Mouse (Mus musculus): Measurements from ENCODE around the gene Arl15. TPM values are rescaled to one million over a fixed set of nuclear protein-coding genes. Genes with fewer than 3 reads are reported as not detected.
A peak's percentile ranks its signal among the peaks of the same experiment; 100 is the strongest.

Arl15 gene
- total and polyA plus RNA-seq, 3 experiments, result 3.2 to 9.6 (median 9.1) TPM

DNA sequence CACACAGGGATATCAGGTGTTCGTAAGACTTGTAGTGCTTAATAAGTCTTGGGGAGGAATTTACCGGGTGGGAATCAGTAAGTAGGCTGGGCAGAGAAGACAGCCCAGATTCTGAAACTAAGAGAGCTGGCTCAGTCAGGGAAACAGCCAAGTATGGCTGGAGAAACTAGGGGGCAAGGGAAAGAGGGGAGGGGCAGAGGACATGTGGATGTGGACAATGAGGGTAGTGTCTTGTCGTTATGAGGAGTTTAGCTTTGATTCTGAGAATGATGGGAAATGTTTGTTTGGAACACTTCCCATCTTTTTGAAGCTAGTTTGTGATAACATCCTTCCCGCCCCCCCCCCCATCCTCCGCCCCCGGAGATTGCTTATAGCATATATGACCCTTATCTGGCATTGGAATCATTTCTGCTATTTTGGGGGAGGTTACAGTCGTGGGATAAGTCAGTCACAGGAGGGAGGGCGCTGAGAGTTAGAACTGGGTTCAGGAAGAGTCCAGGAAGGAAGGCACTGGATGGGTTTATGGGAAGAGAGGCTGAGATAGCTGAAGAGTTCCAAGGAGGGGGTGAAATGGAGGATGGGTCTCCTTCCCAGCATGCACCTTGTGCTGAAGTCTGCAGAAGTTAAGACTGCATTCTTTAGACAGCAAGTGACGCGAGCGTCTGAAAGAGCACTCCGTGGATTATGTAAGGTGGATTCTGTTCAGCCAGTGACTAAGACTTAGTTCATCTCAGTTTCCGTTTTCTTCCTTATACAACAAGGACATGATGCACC is 57.5 kb downstream of the Arl15 start:
- Histone ChIP-seq H3K79me2 (replicated peaks; ENCODE audit: control insufficient read depth, insufficient read depth, low read length) (no peaks in the 10 kb centered on the region), H3K36me3 (ENCODE audit: control insufficient read depth, insufficient read depth, low read length) (no peaks in the 10 kb centered on the region), H3K4me3 (no peak overlapping the region), H3K27me3 (ENCODE audit: control insufficient read depth, insufficient read depth, low read length) (no peaks in the 10 kb centered on the region), H3K27ac (no peak overlapping the region; the same call in 1 of the 2 replicates), H3K9ac (ENCODE audit: low read depth, low read length) (no peak overlapping the region), H3K4me1 (ENCODE audit: control insufficient read depth, insufficient read depth, low read length) (peaks cover 14% of the 10 kb centered on the region)
- intact Hi-C loops (cut with DNase I), result no loop called here
- TF ChIP-seq CTCF (IDR thresholded peaks at IDR 0.05), result no peak
- no peak for TF ChIP-seq EP300 (IDR thresholded peaks at IDR 0.05; ENCODE audit: insufficient read depth, low read depth, low read length)
- no peak for TF ChIP-seq POLR2A (IDR thresholded peaks at IDR 0.05; ENCODE audit: insufficient read depth, low read depth, low read length)
- no peak for DNase-seq
- whole genome bisulfite sequencing, result 55% methylated on average over 13 of the region's 13 CpGs

DNA sequence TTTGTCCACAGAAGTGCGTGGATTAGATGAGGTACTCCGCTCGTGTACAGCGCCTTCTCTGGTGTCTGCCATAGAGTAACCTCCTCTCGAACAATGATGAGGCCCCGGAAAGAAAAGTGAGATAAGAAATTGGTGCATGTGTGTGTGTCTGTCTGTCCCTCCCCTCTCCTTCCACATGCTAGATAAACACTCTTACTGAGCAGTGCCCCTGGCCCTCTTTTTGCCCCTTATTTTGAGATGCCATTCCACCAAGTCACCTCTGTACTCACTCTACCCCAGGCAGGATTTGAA is 58.0 kb downstream of the Arl15 start:
- intact Hi-C loops (cut with DNase I), result no loop called here
- WGBS, result 75% methylated on average over 6 of the region's 6 CpGs
- Histone ChIP-seq H3K4me1 (ENCODE audit: control insufficient read depth, insufficient read depth, low read length) (peaks cover 14% of the 10 kb centered on the region), H3K4me3 (no peak overlapping the region), H3K36me3 (ENCODE audit: control insufficient read depth, insufficient read depth, low read length) (no peaks in the 10 kb centered on the region), H3K9ac (ENCODE audit: low read depth, low read length) (no peak overlapping the region), H3K27ac (no peak overlapping the region; the same call in 1 of the 2 replicates), H3K79me2 (replicated peaks; ENCODE audit: control insufficient read depth, insufficient read depth, low read length) (no peaks in the 10 kb centered on the region), H3K27me3 (ENCODE audit: control insufficient read depth, insufficient read depth, low read length) (no peaks in the 10 kb centered on the region)
- TF ChIP-seq EP300 (IDR thresholded peaks at IDR 0.05; ENCODE audit: insufficient read depth, low read depth, low read length) (no peak), CTCF (IDR thresholded peaks at IDR 0.05) (no peak), POLR2A (IDR thresholded peaks at IDR 0.05; ENCODE audit: insufficient read depth, low read depth, low read length) (no peak)
- no peak for DNase-seq

GRCm38 (mm10) chr13:113854146-113854545 is 59.8 kb downstream of the Arl15 start:
- Histone ChIP-seq H3K4me1 (ENCODE audit: control insufficient read depth, insufficient read depth, low read length) (peaks cover 16% of the 10 kb centered on the region), H3K79me2 (replicated peaks; ENCODE audit: control insufficient read depth, insufficient read depth, low read length) (no peaks in the 10 kb centered on the region), H3K27me3 (ENCODE audit: control insufficient read depth, insufficient read depth, low read length) (no peaks in the 10 kb centered on the region), H3K4me3 (no peak overlapping the region), H3K27ac (peak overlapping the region; percentile 69; the same call in 1 of the 2 replicates), H3K36me3 (ENCODE audit: control insufficient read depth, insufficient read depth, low read length) (no peaks in the 10 kb centered on the region; the same call in 1 of the 2 replicates), H3K9ac (ENCODE audit: low read depth, low read length) (no peak overlapping the region)
- TF ChIP-seq EP300 (IDR thresholded peaks at IDR 0.05; ENCODE audit: insufficient read depth, low read depth, low read length) (no peak), POLR2A (IDR thresholded peaks at IDR 0.05; ENCODE audit: insufficient read depth, low read depth, low read length) (no peak), CTCF (IDR thresholded peaks at IDR 0.05) (no peak)
- intact Hi-C loops (cut with DNase I), result no loop called here
- DNase-seq, result no peak
- 79% methylated on average over 4 of the region's 4 CpGs for WGBS

DNA sequence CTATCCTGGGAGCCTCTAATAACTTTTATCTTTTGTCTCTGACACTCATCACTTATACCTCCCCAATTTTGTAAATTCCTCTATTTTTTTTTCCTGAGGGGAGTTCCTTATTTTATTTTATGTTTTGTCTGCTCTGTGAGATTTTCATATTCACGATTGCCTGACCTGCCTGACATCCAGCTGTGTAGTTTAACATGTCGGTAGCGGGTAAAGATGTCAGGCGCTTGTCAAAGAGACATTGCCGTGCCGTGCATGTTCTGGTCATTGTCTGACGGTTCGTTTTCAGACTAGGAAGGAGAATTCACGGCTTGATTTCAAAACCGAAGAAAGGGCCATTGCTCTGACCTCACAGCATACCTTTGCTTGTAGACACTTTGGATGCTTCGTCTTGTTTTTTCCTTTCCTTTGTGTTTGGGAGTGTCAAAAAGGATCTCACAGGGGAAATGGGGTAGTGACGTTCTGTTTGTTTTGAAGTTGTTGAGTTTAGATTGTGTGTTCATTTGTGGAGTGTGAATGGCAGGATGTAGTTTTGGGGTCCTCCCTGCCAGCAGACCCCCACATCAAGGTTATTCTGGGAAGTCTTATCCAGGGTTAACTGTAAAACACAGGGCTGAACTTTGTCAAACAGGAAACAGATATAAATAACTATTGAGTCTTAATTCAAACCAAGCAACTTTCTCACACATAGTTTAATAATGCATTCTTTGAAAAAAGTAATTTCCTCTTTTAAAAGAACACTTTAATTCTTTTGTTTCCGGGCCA is 60.4 kb downstream of the Arl15 start:
- Histone ChIP-seq H3K36me3 (ENCODE audit: control insufficient read depth, insufficient read depth, low read length) (no peaks in the 10 kb centered on the region; the same call in 1 of the 2 replicates), H3K27me3 (ENCODE audit: control insufficient read depth, insufficient read depth, low read length) (no peaks in the 10 kb centered on the region), H3K27ac (peak overlapping the region; percentile 69), H3K79me2 (replicated peaks; ENCODE audit: control insufficient read depth, insufficient read depth, low read length) (no peaks in the 10 kb centered on the region), H3K4me1 (ENCODE audit: control insufficient read depth, insufficient read depth, low read length) (peaks cover 16% of the 10 kb centered on the region), H3K9ac (ENCODE audit: low read depth, low read length) (peak overlapping the region; percentile 31; the same call in 1 of the 2 replicates), H3K4me3 (no peak overlapping the region)
- WGBS, result 42% methylated on average over 13 of the region's 13 CpGs
- intact Hi-C loops (cut with DNase I), result no loop called here
- TF ChIP-seq CTCF (IDR thresholded peaks at IDR 0.05), result no peak
- TF ChIP-seq EP300 (IDR thresholded peaks at IDR 0.05; ENCODE audit: insufficient read depth, low read depth, low read length), result no peak
- no peak for TF ChIP-seq POLR2A (IDR thresholded peaks at IDR 0.05; ENCODE audit: insufficient read depth, low read depth, low read length)
- no peak for DNase-seq

DNA sequence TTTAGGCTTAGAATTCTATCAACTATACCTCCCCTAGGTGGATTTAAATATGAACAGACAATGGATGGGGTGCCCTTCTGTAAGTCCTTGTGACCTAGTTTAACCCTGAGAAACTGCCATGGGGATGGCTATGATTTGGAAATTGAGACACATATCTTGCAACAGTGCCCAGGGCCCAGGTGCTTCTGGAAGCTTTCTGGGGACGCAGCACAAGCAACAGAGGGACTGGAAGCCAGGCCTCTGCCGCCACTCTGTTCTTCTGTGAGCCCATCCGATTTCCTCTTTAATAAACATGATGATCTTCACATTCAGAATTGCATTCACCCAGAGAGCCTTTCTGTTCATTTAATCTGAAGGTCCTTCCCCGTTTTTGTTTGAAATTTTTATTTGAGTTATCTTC is 62.6 kb downstream of the Arl15 start:
- 87% methylated on average over 4 of the region's 4 CpGs for WGBS
- intact Hi-C loops (cut with DNase I), result no loop called here
- no peaks in the 10 kb centered on the region; the same call in 1 of the 2 replicates for H3K36me3 ChIP-seq (ENCODE audit: control insufficient read depth, insufficient read depth, low read length)
- peaks cover 9% of the 10 kb centered on the region for H3K4me1 ChIP-seq (ENCODE audit: control insufficient read depth, insufficient read depth, low read length)
- H3K4me3 ChIP-seq, result no peak overlapping the region
- no peak for DNase-seq
- H3K79me2 ChIP-seq (replicated peaks; ENCODE audit: control insufficient read depth, insufficient read depth, low read length), result no peaks in the 10 kb centered on the region
- no peak overlapping the region for H3K9ac ChIP-seq (ENCODE audit: low read depth, low read length)
- no peak overlapping the region; the same call in 1 of the 2 replicates for H3K27ac ChIP-seq
- no peaks in the 10 kb centered on the region for H3K27me3 ChIP-seq (ENCODE audit: control insufficient read depth, insufficient read depth, low read length)
- no peak for TF ChIP-seq EP300 (IDR thresholded peaks at IDR 0.05; ENCODE audit: insufficient read depth, low read depth, low read length)
- TF ChIP-seq CTCF (IDR thresholded peaks at IDR 0.05), result no peak
- no peak for TF ChIP-seq POLR2A (IDR thresholded peaks at IDR 0.05; ENCODE audit: insufficient read depth, low read depth, low read length)

All from heart, adult 2 months (tissue).